Mouse (Mus musculus): ENCODE measurements around the gene Ppt1.

The Ppt1 gene

DNA sequence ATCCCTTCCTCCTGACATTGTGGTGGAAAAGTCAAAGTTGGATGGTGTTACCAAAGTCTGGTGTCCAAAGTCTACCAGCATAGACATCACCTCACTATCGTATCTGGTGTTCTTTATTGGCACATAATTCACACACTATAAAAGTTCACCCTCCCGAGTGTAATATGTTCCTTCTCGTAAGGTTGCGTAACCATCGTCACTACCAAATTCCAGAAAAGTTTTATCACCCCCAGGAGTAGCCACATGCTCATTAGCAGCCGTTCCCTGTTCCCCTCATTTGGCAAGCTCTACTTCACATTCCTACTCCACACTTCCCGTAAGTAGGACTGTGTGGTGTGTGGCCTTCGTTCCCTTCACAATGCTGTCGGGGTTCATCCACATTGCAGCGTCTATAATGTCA is 69.3 kb downstream of the Ppt1 start:
- DNase-seq (ENCODE audit: low spot score in 2 of 2): no peak
